Mouse (Mus musculus): Measurements from ENCODE around the gene Sgms1.

GRCm38 (mm10) chr19:32202131-32203114 lies 187.1 kb downstream of the Sgms1 start:
- TF ChIP-seq CTCF (IDR thresholded peaks at IDR 0.05; ENCODE audit: control insufficient read depth, insufficient read depth, insufficient read length) = no peak
- no peak for TF ChIP-seq CEBPB (IDR thresholded peaks at IDR 0.05; ENCODE audit: low read depth)
- TF ChIP-seq FOSL1 (IDR thresholded peaks at IDR 0.05; ENCODE audit: insufficient read depth, low read length, poor library complexity, severe bottlenecking) = no peak
- TF ChIP-seq USF1 (IDR thresholded peaks at IDR 0.05; ENCODE audit: low read depth) = no peak
- TF ChIP-seq MAX (IDR thresholded peaks at IDR 0.05) = no peak
- no peak for TF ChIP-seq MYOG (IDR thresholded peaks at IDR 0.05; ENCODE audit: control insufficient read depth, extremely low read depth, insufficient read length)

Measured in C2C12 (cell line).